Mouse (Mus musculus): Measurements from ENCODE around the gene Cdc6. TPM values are rescaled to one million over a fixed set of nuclear protein-coding genes. Genes with fewer than 3 reads are reported as not detected.

Gene Cdc6
- polyA plus RNA-seq, 1 experiment from 2014 or later = 23.2 TPM

DNA sequence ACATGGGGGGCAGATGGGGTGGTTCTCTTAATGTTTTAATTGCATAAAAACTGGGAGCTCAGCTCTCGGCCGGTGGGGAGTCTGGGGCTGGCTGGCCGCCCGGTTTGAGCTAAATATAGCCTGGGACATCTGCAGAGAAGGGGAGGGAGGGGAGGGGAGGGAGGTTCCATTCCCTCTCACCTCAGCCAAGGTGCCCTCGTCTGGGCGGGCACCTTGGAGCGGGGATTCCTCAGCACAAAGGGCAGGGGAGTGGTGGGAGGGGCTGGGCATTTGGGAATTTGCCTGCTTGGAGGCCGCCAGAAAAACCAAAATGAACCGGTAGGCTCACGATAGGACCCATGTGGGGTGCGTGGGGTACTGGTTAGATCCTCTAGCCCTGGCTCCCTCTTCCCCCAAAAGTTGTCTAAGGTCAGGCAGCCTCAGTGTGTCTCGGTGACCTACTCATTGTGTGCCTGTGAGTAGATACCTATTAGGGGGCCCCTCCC, 33.8 kb downstream of the Cdc6 start:
- Histone ChIP-seq H3K4me2 (peak overlapping the region; percentile 80), H3K4me3 (peak overlapping the region; percentile 77), H3K9me3 (no peaks in the 10 kb centered on the region), H3K27me3 (no peaks in the 10 kb centered on the region), H3K27ac (peak overlapping the region; percentile 93), H3K36me3 (0 out of 2 replicates have a peak, but pooled peaks cover 3% of the 10 kb centered on the region), H3K9ac (peak overlapping the region; percentile 29; the same call in 1 of the 2 replicates), H3K4me1 (peaks cover 86% of the 10 kb centered on the region)
- under 1% methylated on average over 12 of the region's 12 CpGs for WGBS
- ATAC-seq (ENCODE audit: insufficient number of reproducible peaks, low FRiP score, low TSS enrichment, low read depth) = no peak

DNA sequence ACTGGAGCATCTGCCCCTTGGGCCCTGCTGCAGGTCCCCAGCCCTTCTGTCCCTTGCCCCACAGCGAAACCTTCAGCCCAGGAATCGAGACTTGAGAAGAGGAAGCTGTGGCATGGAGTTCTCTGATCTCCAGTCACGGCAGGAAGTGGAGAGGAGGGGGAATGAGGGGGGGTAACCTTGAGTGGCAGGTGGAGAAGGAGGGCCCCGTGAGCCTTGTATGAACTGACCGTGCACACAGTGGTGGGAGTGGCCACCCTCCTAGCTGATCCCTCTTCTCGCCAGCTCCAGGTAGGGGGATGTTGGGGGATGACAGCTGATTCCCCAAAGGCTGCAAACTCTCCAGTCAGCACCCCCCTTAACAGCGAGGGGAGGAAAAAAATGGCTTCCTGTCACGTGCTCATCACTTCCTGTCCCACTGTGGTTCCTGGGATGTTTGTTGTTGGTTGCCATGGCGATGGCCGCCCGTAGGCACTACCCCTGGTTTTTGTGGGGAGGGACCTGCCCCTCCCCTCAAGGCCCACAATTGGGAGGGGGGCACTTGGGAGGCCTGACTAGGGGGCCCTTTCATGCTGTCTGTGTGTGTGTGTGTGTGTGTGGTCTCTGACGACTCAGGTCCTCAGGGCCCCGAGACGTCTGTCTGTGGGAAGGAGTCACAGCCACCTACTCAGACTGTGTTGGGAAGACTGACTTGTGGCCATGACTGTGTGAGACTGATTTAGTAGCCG, 34.4 kb downstream of the Cdc6 start:
- Histone ChIP-seq H3K27ac (peak overlapping the region; percentile 93), H3K4me3 (peak overlapping the region; percentile 77), H3K27me3 (no peaks in the 10 kb centered on the region), H3K9me3 (no peaks in the 10 kb centered on the region), H3K9ac (peak overlapping the region; percentile 29; the same call in 1 of the 2 replicates), H3K4me1 (peaks cover 83% of the 10 kb centered on the region), H3K36me3 (0 out of 2 replicates have a peak, but pooled peaks cover 3% of the 10 kb centered on the region), H3K4me2 (peak overlapping the region; percentile 80)
- 4% methylated on average over 15 of the region's 15 CpGs for WGBS
- no peak for ATAC-seq (ENCODE audit: insufficient number of reproducible peaks, low FRiP score, low TSS enrichment, low read depth)

DNA sequence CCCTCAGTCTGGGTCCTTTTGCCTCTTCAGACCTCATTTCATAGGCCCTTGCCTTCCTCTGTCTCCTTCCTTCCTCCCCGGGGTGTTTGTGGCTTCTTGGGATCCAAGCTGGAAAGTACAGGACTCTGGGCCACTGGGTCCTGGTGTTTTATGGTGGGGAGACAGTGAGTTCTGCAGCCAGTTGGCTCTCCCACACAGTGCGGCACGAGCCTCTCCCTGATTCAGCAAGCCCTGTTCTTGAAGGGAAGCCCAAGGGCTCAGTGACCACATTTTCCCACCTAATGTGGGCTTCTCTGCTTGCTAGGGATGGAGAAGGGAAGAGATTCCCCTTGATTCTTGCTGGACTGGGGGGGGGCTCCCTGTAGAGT, 34.9 kb downstream of the Cdc6 start:
- Histone ChIP-seq H3K27me3 (no peaks in the 10 kb centered on the region), H3K4me3 (peak overlapping the region; percentile 77), H3K9me3 (no peaks in the 10 kb centered on the region), H3K36me3 (0 out of 2 replicates have a peak, but pooled peaks cover 3% of the 10 kb centered on the region), H3K4me2 (peak overlapping the region; percentile 80), H3K27ac (peak overlapping the region; percentile 93), H3K4me1 (peaks cover 89% of the 10 kb centered on the region), H3K9ac (no peak overlapping the region)
- 29% methylated on average over 3 of the region's 3 CpGs for WGBS
- no peak for ATAC-seq (ENCODE audit: insufficient number of reproducible peaks, low FRiP score, low TSS enrichment, low read depth)

DNA sequence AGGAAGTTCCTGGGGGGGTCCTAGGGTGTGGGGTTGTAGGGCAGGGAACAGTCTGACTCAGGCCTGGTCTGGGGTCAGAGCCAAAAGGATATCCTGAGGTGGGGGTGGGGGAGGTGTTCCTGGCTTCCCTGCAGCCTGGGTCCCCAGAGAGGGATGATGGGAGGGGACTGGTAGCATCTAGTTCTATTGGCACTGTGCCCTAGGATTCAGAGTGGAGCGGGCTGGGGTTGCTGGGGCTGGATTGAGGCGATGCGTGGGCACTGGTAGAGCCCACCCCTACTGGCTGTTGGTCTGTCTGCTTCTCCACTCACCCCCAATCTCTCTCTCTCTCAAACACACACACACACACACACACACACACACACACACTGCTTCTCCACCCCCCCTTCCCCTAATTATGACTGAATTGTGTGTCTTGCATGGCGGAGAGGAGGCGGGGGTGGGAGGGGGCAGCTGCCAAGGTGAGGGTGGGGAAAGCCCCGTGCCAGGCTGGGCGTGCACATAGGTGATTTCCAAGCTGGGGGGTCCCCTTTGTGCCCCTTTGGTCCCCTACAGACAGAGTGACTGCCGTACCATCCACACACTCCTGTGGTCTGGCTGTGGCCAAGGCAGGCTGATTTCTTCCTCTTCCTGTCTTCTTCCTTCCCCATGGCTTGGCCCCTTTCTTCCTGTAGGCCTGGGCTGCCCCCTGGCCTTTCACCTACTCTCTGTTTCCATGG, 35.5 kb downstream of the Cdc6 start:
- WGBS = 44% methylated on average over 8 of the region's 8 CpGs
- H3K9me3 ChIP-seq = no peaks in the 10 kb centered on the region
- no peaks in the 10 kb centered on the region for H3K27me3 ChIP-seq
- no peak for ATAC-seq (ENCODE audit: insufficient number of reproducible peaks, low FRiP score, low TSS enrichment, low read depth)
- no peak overlapping the region for H3K9ac ChIP-seq
- peaks cover 94% of the 10 kb centered on the region for H3K4me1 ChIP-seq
- peak overlapping the region; percentile 93 for H3K27ac ChIP-seq
- peak overlapping the region; percentile 77 for H3K4me3 ChIP-seq
- H3K36me3 ChIP-seq = 0 out of 2 replicates have a peak, but pooled peaks cover 3% of the 10 kb centered on the region
- peak overlapping the region; percentile 80 for H3K4me2 ChIP-seq

DNA sequence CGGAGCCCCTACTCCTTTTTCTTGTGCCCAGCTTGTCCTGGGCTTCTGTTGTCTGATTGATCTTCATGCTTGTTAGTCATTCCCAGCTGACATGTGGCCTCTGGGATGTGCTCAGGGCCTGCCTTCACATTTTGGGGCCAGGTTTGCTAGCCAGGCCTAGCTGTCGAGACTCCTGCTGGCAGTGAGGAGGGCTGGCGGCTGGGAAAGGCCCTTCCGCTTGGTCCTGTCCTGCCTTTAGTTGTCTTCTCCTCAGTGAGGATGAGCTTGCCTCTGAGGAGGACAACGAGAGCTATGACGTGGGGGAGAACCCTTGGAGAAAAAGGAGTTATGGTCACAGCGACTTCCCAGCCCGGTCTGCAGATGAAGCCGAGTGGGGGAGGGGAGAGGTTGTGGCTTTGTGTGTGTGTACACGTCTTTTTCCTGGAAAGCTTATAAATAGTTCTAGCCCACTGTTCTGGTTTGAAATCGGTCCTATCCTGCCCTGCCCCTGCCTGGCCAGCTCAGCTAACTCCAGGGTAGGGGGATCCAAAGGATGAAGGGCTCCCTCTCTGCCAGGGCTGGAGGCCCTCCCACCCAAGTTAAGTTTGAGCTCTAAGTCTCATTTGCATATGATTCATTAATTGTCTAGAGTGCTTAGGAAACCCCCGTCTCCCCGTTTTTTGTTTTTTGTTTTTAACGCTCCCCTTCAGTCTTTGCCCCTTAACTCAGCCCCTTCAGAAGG, 36.3 kb downstream of the Cdc6 start:
- no peak for ATAC-seq (ENCODE audit: insufficient number of reproducible peaks, low FRiP score, low TSS enrichment, low read depth)
- H3K27me3 ChIP-seq = no peaks in the 10 kb centered on the region

DNA sequence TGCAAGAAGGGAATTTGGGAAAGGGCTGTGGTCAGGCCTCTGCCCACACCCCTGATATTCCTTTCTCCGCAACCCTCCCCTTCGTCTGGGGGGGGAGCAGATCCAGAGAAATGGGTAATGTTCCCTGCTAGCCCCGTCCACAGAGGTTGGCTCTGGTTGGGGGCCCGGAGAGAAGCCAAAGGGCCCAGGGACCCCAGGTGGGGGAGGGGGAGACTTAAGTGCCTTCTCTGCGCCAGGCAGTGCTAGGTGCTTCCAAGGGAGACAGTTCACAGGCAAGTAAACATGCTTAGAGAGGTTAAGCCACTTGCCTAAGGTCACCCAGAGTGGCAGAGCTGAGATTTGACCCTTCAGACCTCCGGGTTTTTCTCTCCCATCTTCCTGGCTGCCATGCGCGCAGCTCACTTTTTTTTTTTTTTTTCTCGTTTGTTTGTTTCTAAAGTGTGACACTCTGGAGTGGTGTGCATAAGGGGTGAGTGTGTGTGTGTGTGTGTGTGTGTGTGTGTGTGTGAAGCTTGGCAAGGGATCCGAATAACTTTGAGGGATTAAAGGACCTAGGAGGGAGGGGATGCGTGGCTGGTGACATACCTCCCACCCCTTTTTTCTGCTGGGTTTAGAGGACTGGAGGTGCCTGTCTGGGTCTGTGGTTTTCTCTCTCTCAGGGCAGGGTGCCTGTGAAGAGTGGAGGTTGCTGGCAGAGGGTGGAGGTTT, 37.5 kb downstream of the Cdc6 start:
- Histone ChIP-seq H3K9me3 (no peaks in the 10 kb centered on the region), H3K9ac (no peak overlapping the region), H3K27me3 (no peaks in the 10 kb centered on the region), H3K27ac (peak overlapping the region; percentile 93), H3K36me3 (peaks cover 14% of the 10 kb centered on the region), H3K4me1 (peaks cover 92% of the 10 kb centered on the region), H3K4me2 (peak overlapping the region; percentile 80; the same call in 1 of the 2 replicates), H3K4me3 (peak overlapping the region; percentile 7; the same call in 1 of the 2 replicates)
- no peak for ATAC-seq (ENCODE audit: insufficient number of reproducible peaks, low FRiP score, low TSS enrichment, low read depth)
- 41% methylated on average over 11 of the region's 11 CpGs for WGBS

More for the DNA sequence above, 36.3 kb downstream of the Cdc6 start:
- WGBS = 33% methylated on average over 14 of the region's 14 CpGs
- Histone ChIP-seq H3K9ac (0 out of 2 replicates have a peak overlapping the region, but pooled peaks have one; percentile 20), H3K27ac (peak overlapping the region; percentile 93), H3K9me3 (no peaks in the 10 kb centered on the region), H3K4me3 (no peak overlapping the region), H3K36me3 (0 out of 2 replicates have a peak, but pooled peaks cover 3% of the 10 kb centered on the region), H3K4me2 (peak overlapping the region; percentile 80), H3K4me1 (peaks cover 92% of the 10 kb centered on the region)

DNA sequence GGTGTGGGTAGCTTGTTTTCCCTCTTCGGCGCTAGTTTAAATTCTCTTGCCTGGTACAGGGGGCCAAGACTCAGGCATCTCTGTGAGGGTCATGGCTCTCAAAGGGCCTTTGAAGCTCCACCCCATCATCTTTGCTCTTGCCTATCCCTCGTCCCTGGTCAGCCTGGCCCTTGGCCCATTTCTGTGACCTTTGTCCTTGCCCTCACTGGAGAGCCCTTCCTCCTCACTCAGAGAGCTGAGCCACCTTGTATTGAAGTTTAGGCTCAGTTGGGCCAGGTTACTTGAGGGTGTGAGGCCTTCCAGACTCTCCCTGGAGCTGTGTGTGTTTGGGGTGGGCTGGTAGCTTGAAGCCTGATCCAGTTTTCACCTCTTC, 38.0 kb downstream of the Cdc6 start:
- Histone ChIP-seq H3K36me3 (peaks cover 20% of the 10 kb centered on the region), H3K4me2 (0 out of 2 replicates have a peak overlapping the region, but pooled peaks have one; percentile 80), H3K27ac (peak overlapping the region; percentile 65), H3K9me3 (no peaks in the 10 kb centered on the region), H3K9ac (no peak overlapping the region), H3K27me3 (no peaks in the 10 kb centered on the region), H3K4me3 (no peak overlapping the region), H3K4me1 (peaks cover 92% of the 10 kb centered on the region)
- WGBS = 51% methylated on average over 3 of the region's 3 CpGs
- no peak for ATAC-seq (ENCODE audit: insufficient number of reproducible peaks, low FRiP score, low TSS enrichment, low read depth)

DNA sequence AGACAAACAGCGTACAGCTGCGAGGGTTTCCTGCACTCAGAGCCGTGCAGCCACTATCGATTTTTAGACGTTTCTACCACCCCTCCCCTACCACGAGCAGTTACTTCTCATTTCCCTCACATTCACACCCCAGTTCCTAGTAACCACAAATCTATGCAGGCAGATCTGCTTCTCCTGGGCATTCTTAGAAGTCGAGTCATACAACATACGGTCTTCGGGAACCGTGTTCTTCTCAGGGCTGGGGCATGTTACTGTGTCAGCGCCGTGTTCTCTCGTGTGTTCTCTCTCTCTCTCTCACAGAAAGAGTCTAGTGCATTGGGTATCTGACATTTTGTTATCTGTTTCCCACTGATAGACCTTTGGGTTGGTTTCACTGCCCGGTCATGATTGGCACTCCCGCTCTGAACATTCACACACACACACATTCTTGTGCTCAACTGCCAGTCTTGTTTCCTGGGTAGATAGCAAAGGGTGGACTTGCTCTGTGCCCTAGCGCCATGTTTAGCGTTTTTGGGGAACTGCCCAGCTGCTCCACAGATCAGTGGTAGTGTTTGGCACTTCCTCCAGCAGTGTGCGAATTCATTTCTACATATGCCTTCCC, 40.5 kb downstream of the Cdc6 start:
- Histone ChIP-seq H3K4me3 (no peak overlapping the region), H3K4me1 (peaks cover 90% of the 10 kb centered on the region), H3K36me3 (peaks cover 35% of the 10 kb centered on the region), H3K4me2 (no peak overlapping the region), H3K27me3 (no peaks in the 10 kb centered on the region), H3K27ac (0 out of 2 replicates have a peak overlapping the region, but pooled peaks have one; percentile 9), H3K9me3 (no peaks in the 10 kb centered on the region), H3K9ac (0 out of 2 replicates have a peak overlapping the region, but pooled peaks have one; percentile 7)
- no peak for ATAC-seq (ENCODE audit: insufficient number of reproducible peaks, low FRiP score, low TSS enrichment, low read depth)
- WGBS = 68% methylated on average over 18 of the region's 18 CpGs

DNA sequence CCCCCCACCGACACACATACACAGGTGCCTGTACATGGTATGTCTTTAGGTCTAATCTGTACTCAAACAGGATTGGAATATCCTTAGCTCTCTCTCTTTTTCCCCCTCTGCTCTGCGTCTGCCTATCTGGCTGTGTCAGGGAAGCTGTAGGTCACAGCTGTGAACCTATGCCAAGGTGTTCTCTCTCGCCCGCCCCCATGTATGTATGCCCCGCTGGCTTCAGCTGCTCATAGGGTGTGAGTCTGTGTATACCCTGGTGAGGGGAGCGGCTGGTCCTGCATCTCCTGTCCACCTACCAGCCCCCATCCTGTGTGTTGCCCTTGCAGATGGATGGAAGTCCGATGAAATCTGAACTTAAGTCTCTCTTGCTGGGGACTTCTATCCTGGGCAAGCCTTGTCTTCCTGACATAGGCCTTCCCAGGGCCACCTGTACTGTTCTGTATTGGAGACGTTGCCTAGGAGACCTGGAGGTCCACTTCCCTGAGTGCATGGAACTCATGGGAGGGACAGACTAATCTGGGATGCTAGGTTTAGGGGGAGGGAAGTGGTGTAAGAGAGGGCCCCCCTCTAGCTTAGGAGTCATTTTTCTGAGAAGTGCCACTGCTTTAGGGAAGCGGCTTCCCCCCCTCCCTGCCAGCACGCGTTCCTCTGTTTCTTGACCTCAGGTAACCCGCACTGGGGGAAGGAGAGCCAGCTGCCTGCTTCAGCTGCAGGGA, 41.8 kb downstream of the Cdc6 start:
- H3K27me3 ChIP-seq = no peaks in the 10 kb centered on the region
- 80% methylated on average over 10 of the region's 12 CpGs for WGBS
- no peak overlapping the region for H3K4me2 ChIP-seq
- no peak for ATAC-seq (ENCODE audit: insufficient number of reproducible peaks, low FRiP score, low TSS enrichment, low read depth)
- H3K9ac ChIP-seq = no peak overlapping the region
- peaks cover 35% of the 10 kb centered on the region for H3K36me3 ChIP-seq
- H3K4me3 ChIP-seq = no peak overlapping the region
- H3K4me1 ChIP-seq = peaks cover 90% of the 10 kb centered on the region
- peak overlapping the region; percentile 86; the same call in 1 of the 2 replicates for H3K27ac ChIP-seq
- no peaks in the 10 kb centered on the region for H3K9me3 ChIP-seq

DNA sequence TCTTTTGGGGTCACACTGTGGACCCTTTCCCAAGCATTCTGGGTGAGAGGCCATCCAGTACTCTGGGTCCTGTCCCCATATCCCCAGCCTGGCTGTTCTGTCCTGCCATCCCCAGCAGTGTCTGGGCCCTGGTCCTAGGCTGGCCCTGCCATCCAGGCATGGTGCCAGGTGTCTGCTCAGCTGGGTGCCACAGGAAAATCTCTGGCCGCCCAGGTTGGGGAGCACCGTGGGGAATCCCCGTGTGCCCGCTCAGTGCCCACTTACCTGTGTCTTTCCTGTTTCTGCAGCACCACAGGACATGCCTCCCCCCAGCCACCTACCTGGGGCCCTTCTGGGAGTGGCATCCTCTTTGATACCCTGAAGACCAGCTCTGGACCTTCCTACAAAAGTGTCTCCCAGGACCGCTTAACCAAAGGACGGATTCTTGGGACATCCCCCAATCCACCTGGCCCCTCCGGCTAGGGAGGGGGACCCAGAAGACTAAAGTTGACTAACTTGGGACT, 42.4 kb downstream of the Cdc6 start:
- Histone ChIP-seq H3K9ac (no peak overlapping the region), H3K36me3 (peaks cover 35% of the 10 kb centered on the region), H3K4me3 (no peak overlapping the region), H3K9me3 (no peaks in the 10 kb centered on the region), H3K27ac (peak overlapping the region; percentile 86), H3K4me2 (no peak overlapping the region), H3K4me1 (peaks cover 90% of the 10 kb centered on the region), H3K27me3 (no peaks in the 10 kb centered on the region)
- 87% methylated on average over 7 of the region's 7 CpGs for WGBS
- ATAC-seq (ENCODE audit: insufficient number of reproducible peaks, low FRiP score, low TSS enrichment, low read depth) = no peak

Measured in limb, embryonic 15.5 days (tissue).